Mouse (Mus musculus) ZHBTc4 (cell line): ENCODE data around the gene Phf12.

Source experiments
- DNase-seq: peaks from one replicate; pipeline ENCODE4 v3.0.0-alpha.2; 2011; ENCODE audit warnings: low read depth, low spot score

Phf12 gene

DNA sequence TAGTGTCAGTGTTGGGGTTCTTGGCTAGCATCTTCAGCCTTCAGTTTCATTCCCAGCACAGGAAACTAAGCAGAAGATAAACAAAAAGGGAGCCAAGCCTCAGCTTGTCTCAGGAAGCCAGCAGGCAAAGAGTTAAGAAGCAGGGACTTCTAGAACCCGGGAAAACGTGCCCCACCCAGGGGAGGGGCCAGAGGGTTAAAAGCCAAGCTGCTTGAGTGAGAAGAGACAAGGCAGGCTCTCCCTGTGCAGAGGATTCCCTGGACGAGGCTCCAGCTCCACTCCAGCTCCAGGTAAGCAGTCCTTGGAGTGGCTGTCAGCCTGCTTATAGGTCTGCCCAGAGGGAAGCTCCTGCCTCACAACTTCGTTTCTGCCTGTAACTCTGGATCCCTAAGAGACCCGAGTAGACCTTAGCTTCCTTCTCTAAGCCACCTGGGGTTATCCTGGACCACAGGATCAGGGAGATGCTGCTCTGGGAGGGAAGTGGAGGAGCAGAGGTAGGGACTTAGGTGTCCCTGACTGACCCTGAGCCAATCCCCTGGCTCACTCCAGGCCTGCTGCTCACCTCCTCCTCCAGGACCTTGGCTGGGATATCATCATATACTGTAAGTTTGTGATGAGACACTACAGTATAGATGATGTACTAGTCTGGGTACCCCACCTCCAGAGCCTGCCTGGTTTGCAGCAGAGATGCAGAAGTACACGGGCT, 90.0 kb downstream of the Phf12 start:
- peak; percentile 76 for DNase-seq

- no peak for DNase-seq
Observed at GRCm38 (mm10) chr11:78073577-78074276, 91.2 kb downstream of the Phf12 start.

GRCm38 (mm10) chr11:78074277-78074652, 91.7 kb downstream of the Phf12 start:
- DNase-seq, result no peak

DNA sequence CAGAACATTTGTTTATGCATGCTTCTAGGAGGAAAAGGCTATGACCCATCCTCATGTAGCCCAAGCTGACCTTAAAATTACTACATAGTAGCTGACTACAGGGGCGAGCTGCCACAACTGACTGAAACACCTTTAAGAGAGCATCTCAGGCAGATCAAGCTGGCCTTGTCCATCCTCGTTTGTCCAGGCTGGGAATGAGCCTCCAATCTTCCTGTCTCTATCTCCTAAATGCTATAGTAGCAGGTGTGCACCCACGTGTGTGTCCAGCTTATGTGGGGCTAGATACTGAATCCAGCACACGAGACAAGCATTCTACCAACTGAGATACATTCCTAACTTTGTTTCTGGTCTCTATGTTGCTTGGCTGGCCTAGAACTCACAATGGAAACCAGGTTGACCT, 92.1 kb downstream of the Phf12 start:
- no peak for DNase-seq
